In genomic region chr12:91384281-91385017, GRCm38 (mm10) we compare ENCODE assay signal across 7 mouse cellular contexts. TPM values are rescaled to one million over a fixed set of nuclear protein-coding genes. Genes with fewer than 3 reads are reported as not detected.
A peak's percentile ranks its signal among the peaks of the same experiment; 100 is the strongest.
DNase-seq lines count a peak whose midpoint lies in the region; ATAC-seq and TF ChIP-seq lines count a peak whose summit lies in the region.

Gene Cep128 (minus strand): TSS chr12:91384409.
Gene Tshr (plus strand): TSS chr12:91384563.

- 2% methylated on average over 27 of the region's 27 CpGs for WGBS in embryonic facial prominence, embryonic 10.5 days
- under 1% methylated on average over 26 of the region's 27 CpGs for WGBS in intestine, postnatal 0 days
- 1% methylated on average over 27 of the region's 27 CpGs for WGBS in midbrain, embryonic 12.5 days
- under 1% methylated on average over 27 of the region's 27 CpGs for WGBS in small intestine, adult 2 months

- peak within 1 kb of the TSS; percentile 68 for H3K4me3 ChIP-seq in embryonic facial prominence, embryonic 10.5 days
- peak within 1 kb of the TSS; percentile 72 for H3K4me3 ChIP-seq in intestine, postnatal 0 days (ENCODE audit: low read depth, low read length)
- peak within 1 kb of the TSS; percentile 67 for H3K4me3 ChIP-seq in midbrain, embryonic 12.5 days
- peak within 1 kb of the TSS; percentile 96 for H3K4me3 ChIP-seq in small intestine, adult 2 months (ENCODE audit: low read depth, low read length)

- TF ChIP-seq CTCF in intestine, postnatal 0 days (IDR thresholded peaks at IDR 0.05; ENCODE audit: low read depth), result peak; percentile 9; the same call in 1 of the 2 replicates
- TF ChIP-seq CTCF in small intestine, adult 2 months (IDR thresholded peaks at IDR 0.05; ENCODE audit: extremely low read depth, insufficient read length, insufficient replicate concordance, low read depth, low read length), result no peak

- H3K4me2 ChIP-seq in intestine, postnatal 0 days (replicated peaks; ENCODE audit: low read depth), result peak within 1 kb of the TSS; percentile 94
- H3K4me2 ChIP-seq in midbrain, embryonic 12.5 days (replicated peaks), result peak within 1 kb of the TSS; percentile 96

- H3K36me3 ChIP-seq in embryonic facial prominence, embryonic 10.5 days (replicated peaks), result no peaks in the 10 kb centered on the region
- 0 out of 2 replicates have a peak, but pooled peaks cover 5% of the 10 kb centered on the region for H3K36me3 ChIP-seq in intestine, postnatal 0 days (ENCODE audit: control insufficient read depth, insufficient read depth)
- no peaks in the 10 kb centered on the region for H3K36me3 ChIP-seq in midbrain, embryonic 12.5 days
- no peaks in the 10 kb centered on the region for H3K36me3 ChIP-seq in small intestine, adult 2 months (ENCODE audit: control insufficient read depth, insufficient read depth, low read length)

- H3K27ac ChIP-seq in embryonic facial prominence, embryonic 10.5 days (replicated peaks), result peak within 1 kb of the TSS; percentile 82
- no peak within 1 kb of the TSS for H3K27ac ChIP-seq in intestine, postnatal 0 days (ENCODE audit: low read depth, low read length)
- H3K27ac ChIP-seq in midbrain, embryonic 12.5 days (replicated peaks), result no peak within 1 kb of the TSS
- 0 out of 2 replicates have a peak within 1 kb of the TSS, but pooled peaks have one; percentile 12 for H3K27ac ChIP-seq in small intestine, adult 2 months (ENCODE audit: insufficient read depth, low read depth, low read length)

- no peaks in the 10 kb centered on the region for H3K9me3 ChIP-seq in embryonic facial prominence, embryonic 10.5 days
- H3K9me3 ChIP-seq in intestine, postnatal 0 days (ENCODE audit: control insufficient read depth), result no peaks in the 10 kb centered on the region
- H3K9me3 ChIP-seq in midbrain, embryonic 12.5 days, result no peaks in the 10 kb centered on the region

- peak within 1 kb of the TSS; percentile 58 for H3K9ac ChIP-seq in intestine, postnatal 0 days (ENCODE audit: low read depth, low read length)
- H3K9ac ChIP-seq in midbrain, embryonic 12.5 days (replicated peaks), result peak within 1 kb of the TSS; percentile 59; the same call in 1 of the 2 replicates

- H3K4me1 ChIP-seq in embryonic facial prominence, embryonic 10.5 days, result peaks cover 7% of the 10 kb centered on the region; the same call in 1 of the 2 replicates
- no peaks in the 10 kb centered on the region for H3K4me1 ChIP-seq in intestine, postnatal 0 days (replicated peaks; ENCODE audit: control insufficient read depth, insufficient read depth, low read length)
- peaks cover 4% of the 10 kb centered on the region; the same call in 1 of the 2 replicates for H3K4me1 ChIP-seq in midbrain, embryonic 12.5 days
- peaks cover 3% of the 10 kb centered on the region for H3K4me1 ChIP-seq in small intestine, adult 2 months (ENCODE audit: control insufficient read depth, insufficient read depth, insufficient read length, low read length)

- intact Hi-C loops in left cerebral cortex, postnatal 4 days (cut with DNase I), result no loop called here

- ATAC-seq in intestine, postnatal 0 days, result peak; percentile 100
- peak; percentile 100 for ATAC-seq in midbrain, embryonic 12.5 days (ENCODE audit: low FRiP score, low read depth)

- no peaks in the 10 kb centered on the region for H3K27me3 ChIP-seq in embryonic facial prominence, embryonic 10.5 days (replicated peaks; ENCODE audit: low read depth, poor library complexity, severe bottlenecking)
- H3K27me3 ChIP-seq in intestine, postnatal 0 days (replicated peaks; ENCODE audit: control insufficient read depth, insufficient read depth, low read length), result no peaks in the 10 kb centered on the region
- no peaks in the 10 kb centered on the region for H3K27me3 ChIP-seq in midbrain, embryonic 12.5 days
- H3K27me3 ChIP-seq in small intestine, adult 2 months (ENCODE audit: control insufficient read depth, insufficient read depth, low read length), result no peaks in the 10 kb centered on the region

- peak; percentile 54; the same call in 1 of the 2 replicates for TF ChIP-seq POLR2A in small intestine, adult 2 months (IDR thresholded peaks at IDR 0.05; ENCODE audit: low read depth, low read length)

- peak; percentile 94 for DNase-seq in adrenal gland, postnatal 10 days
- DNase-seq in embryonic facial prominence, embryonic 10.5 days (ENCODE audit: low spot score), result peak; percentile 95
- DNase-seq in gonadal fat pad, adult 2 months (ENCODE audit: low read depth), result peak; percentile 70
- peak; percentile 95 for DNase-seq in left cerebral cortex, postnatal 4 days

RNA-seq across cellular contexts. Expression of gene Cep128, which starts in this region (rescaled TPM):
- 1 to 10 TPM; 4.5 to 8.7 TPM for total RNA-seq in adrenal gland, postnatal 10 days (2021)
- polyA plus RNA-seq in embryonic facial prominence, embryonic 10.5 days (2016; fragmentation: Nextera tagmentation; extraction: Ambion mirVana), result 10.5 and 11.8 TPM in 2 replicates
- 2.8 and 4.0 TPM in 2 replicates for polyA plus RNA-seq in gonadal fat pad, adult 2 months (2012; rRNA removed)
- 2.0 and 3.7 TPM in 2 replicates for polyA plus RNA-seq in intestine, postnatal 0 days (2015; fragmentation: Nextera tagmentation; extraction: Ambion mirVana)
- total RNA-seq in left cerebral cortex, postnatal 4 days (2021), result 1 to 10 TPM; 6.0 to 6.7 TPM
- 8.5 and 10.1 TPM in 2 replicates for polyA plus RNA-seq in midbrain, embryonic 12.5 days (2016; fragmentation: Nextera tagmentation; extraction: Ambion mirVana)
- polyA plus RNA-seq in small intestine, adult 2 months (2012; rRNA removed), result 0.37 and 0.95 TPM in 2 replicates

RNA-seq across cellular contexts. Expression of gene Tshr, which starts in this region (rescaled TPM):
- 1 to 10 TPM; 1.8 to 2.6 TPM for total RNA-seq in adrenal gland, postnatal 10 days (2021)
- 0.18 and 0.39 TPM in 2 replicates for polyA plus RNA-seq in embryonic facial prominence, embryonic 10.5 days (2016; fragmentation: Nextera tagmentation; extraction: Ambion mirVana)
- polyA plus RNA-seq in gonadal fat pad, adult 2 months (2012; rRNA removed), result 33.1 and 39.2 TPM in 2 replicates
- polyA plus RNA-seq in intestine, postnatal 0 days (2015; fragmentation: Nextera tagmentation; extraction: Ambion mirVana), result 0.04 and 0.08 TPM in 2 replicates
- 1 to 10 TPM; 5.5 to 6.6 TPM for total RNA-seq in left cerebral cortex, postnatal 4 days (2021)
- polyA plus RNA-seq in midbrain, embryonic 12.5 days (2016; fragmentation: Nextera tagmentation; extraction: Ambion mirVana), result 0.10 and 0.18 TPM in 2 replicates
- 0.42 TPM in 1 of 2 replicates, not detected in the other for polyA plus RNA-seq in small intestine, adult 2 months (2012; rRNA removed)

Comparison
In these comparisons a context has a peak if more than half of its experiments do, and no peak if none do; other contexts are left out.
1. RNA of gene Tshr (polyA plus RNA-seq): 33.1 to 39.2 TPM in gonadal fat pad, adult 2 months; 0.18 to 0.39 TPM in embryonic facial prominence, embryonic 10.5 days, 0.10 to 0.18 TPM in midbrain, embryonic 12.5 days, 0.04 to 0.08 TPM in intestine, postnatal 0 days and 0.42 TPM in small intestine, adult 2 months; every median in the first group is over 10 times any median in the second.
2. H3K27ac ChIP-seq: peak in embryonic facial prominence, embryonic 10.5 days (single experiment) and small intestine, adult 2 months (single experiment); none in intestine, postnatal 0 days (single experiment) and midbrain, embryonic 12.5 days (single experiment).
3. Peak in every context shown above with its lines, with median percentiles within 50 percentile points of each other: DNase-seq and H3K4me3 ChIP-seq.